Mouse (Mus musculus) liver, embryonic 13.5 days (tissue): Measurements from ENCODE around the gene Tmem223. TPM values are rescaled to one million over a fixed set of nuclear protein-coding genes. Genes with fewer than 3 reads are reported as not detected.
"Not testable (repeated sequence)": the region's sequence is repeated elsewhere in the genome, so short reads cannot be mapped to it uniquely, and the experiment has no call there.

Source experiments
- ATAC-seq: fragments of 200-750 bp; cut with Nextera tagmentation; 2 replicates; pipeline ENCODE4 v1.8.0; 2017; ENCODE audit warnings: low read depth, mild to moderate bottlenecking, moderate number of reproducible peaks, moderate library complexity
- DNase-seq: peaks from one replicate; pipeline ENCODE4 v3.0.0; 2022
- H3K27ac ChIP-seq: fragments of 300-500 bp; sonication (generic); 2 replicates; pipeline ENCODE4 v1.5.1; 2015; ENCODE audit warnings: moderate library complexity, mild to moderate bottlenecking, inconsistent platforms
- H3K27me3 ChIP-seq: fragments of 300-500 bp; sonication (generic); 2 replicates; pipeline ENCODE4 v1.6.1; 2015; ENCODE audit warnings: mild to moderate bottlenecking, inconsistent platforms
- H3K36me3 ChIP-seq: fragments of 300-500 bp; sonication (generic); 2 replicates; pipeline ENCODE4 v1.6.1; 2015; ENCODE audit warnings: mild to moderate bottlenecking, inconsistent platforms
- H3K4me1 ChIP-seq: fragments of 300-500 bp; sonication (generic); replicated peaks from 2 replicates; pipeline ENCODE4 v1.6.1; 2015; ENCODE audit warnings: inconsistent platforms
- H3K4me2 ChIP-seq: fragments of 300-500 bp; sonication (generic); 2 replicates; pipeline ENCODE4 v1.6.1; 2015; ENCODE audit warnings: inconsistent platforms, mild to moderate bottlenecking, moderate library complexity
- H3K4me3 ChIP-seq: fragments of 300-500 bp; sonication (generic); replicated peaks from 2 replicates; pipeline ENCODE4 v1.5.1; 2015; ENCODE audit warnings: mild to moderate bottlenecking, inconsistent platforms
- H3K9ac ChIP-seq: fragments of 300-500 bp; sonication (generic); 2 replicates; pipeline ENCODE4 v1.6.1; 2015; ENCODE audit warnings: mild to moderate bottlenecking, inconsistent platforms
- H3K9me3 ChIP-seq: fragments of 300-500 bp; sonication (generic); replicated peaks from 2 replicates; pipeline ENCODE4 v1.6.1; 2016; ENCODE audit warnings: inconsistent platforms
- WGBS: fragments of 180-500 bp; shearing (Covaris S2); methylation state at CpG from one replicate; pipeline ENCODE4 v1.1.7; 2015; ENCODE audit not compliant: insufficient replicate concordance; 5-methylcytosine and 5-hydroxymethylcytosine counted together
- polyA plus RNA-seq: library from polyadenylated mRNA; unstranded; fragments of >200 nt; fragmentation: Nextera tagmentation; extraction: Ambion mirVana; gene quantifications from 2 replicates; pipeline ENCODE4 v1.2.1, GENCODE M21; 2015

The Tmem223 gene
- polyA plus RNA-seq, 1 experiment from 2014 or later, result 74.2 TPM

DNA sequence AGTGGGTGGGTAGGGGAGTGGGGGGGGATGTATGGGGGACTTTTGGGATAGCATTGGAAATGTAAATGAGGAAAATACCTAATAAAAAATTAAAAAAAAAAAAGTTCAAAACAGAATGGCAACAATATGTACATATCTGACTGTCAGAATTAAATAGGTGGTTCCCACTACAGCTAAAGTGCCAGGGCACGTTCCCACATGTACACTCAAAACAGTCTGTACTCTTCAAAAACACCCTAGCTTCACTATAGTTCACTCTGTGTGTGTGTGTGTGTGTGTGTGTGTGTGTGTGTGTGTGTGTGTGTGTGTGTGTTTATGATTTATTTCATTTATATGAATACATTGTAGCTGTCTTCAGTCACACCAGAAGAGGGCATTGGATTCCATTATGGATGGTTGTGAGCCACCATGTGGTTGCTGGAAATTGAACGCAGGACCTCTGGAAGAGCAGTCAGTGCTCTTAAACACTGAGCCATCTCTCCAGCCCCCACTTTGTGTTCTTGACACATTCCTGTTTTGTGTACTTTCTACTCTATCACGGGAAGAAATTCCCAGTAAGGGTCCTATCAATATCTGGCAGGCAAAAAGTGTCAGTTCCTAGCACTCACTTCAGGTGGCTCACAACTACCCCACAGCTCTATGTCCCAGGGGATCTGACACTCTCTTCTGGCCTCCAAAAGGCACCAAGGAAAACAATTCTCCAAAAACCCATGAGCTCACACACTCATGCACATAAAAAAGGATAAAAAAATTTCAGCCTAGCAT is 42.3 kb upstream of the Tmem223 start:
- H3K36me3 ChIP-seq, result peaks cover 32% of the 10 kb centered on the region
- H3K4me1 ChIP-seq, result peaks cover 27% of the 10 kb centered on the region
- DNase-seq, H3K9ac ChIP-seq, H3K4me3 ChIP-seq, H3K9me3 ChIP-seq, ATAC-seq, H3K27me3 ChIP-seq, H3K4me2 ChIP-seq: not testable (repeated sequence)
- 46% methylated on average over 3 of the region's 3 CpGs for WGBS
- H3K27ac ChIP-seq, result 0 out of 2 replicates have a peak overlapping the region, but pooled peaks have one; percentile 18

DNA sequence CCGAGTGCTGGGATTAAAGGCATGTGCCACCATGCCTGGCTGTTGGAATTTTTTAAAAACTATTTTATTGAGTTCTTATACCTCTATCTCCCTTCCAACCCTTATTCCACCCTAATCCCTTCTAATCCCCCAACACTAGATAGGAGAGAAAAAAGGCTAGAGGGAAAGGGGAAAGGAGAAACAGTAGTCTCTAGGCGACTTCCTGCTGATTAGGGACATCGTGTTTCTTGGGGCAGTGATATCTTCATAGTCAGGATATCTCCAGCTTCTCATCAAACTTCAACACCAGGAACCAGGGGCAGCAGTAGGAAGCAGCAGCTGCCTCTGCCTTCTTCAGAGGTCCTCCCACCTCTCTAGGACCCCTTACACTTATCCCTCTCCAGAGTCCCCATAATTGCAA is 36.5 kb upstream of the Tmem223 start:
- 33% methylated on average over 3 of the region's 3 CpGs for WGBS
- Histone ChIP-seq H3K4me2 (no peak overlapping the region), H3K27ac (no peak overlapping the region)

DNA sequence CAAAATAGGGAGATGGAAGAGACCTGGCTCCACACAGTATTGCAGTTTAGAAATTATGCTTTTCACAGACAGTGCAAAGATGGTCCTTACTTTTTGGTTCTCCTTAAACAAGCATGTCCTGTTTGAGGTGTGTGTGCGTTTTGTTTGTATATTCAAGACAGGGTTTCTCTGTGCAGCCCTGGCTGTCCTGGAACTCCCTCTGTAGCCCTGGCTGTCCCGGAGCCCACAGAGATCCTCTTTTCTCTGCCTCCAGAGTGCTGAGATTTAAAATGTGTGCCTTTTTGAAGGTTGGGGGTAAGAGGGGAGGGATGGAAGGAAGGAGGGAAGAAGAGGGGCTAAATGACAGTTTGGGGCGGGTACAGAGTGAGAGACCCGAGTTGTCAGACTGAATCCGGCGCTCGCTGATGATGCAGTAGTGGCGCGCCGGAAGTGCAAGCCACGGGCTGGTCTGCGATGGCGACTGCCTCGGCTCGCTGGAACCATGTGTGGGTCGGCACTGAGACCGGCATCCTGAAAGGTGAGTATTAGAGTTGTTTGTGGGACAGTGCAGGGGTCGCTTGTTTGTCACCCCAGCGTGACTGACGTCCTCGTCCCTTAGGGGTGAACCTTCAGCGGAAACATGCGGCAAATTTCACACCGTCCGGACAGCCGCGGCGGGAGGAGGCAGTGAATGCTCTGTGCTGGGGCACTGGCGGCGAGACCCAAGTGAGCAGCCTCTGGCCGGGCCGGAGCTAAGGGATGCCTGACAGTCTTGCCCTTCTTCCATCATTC is 35.2 kb upstream of the Tmem223 start, which contains the start of gene Wdr74:
Gene Wdr74, plus strand, starts transcription at position 439 of the 771 bp plus-strand sequence.
- DNase-seq, result peak; percentile 80
- Histone ChIP-seq H3K36me3 (peaks cover 36% of the 10 kb centered on the region), H3K4me2 (peak within 1 kb of the TSS; percentile 92), H3K4me3 (peak within 1 kb of the TSS; percentile 93), H3K27ac (peak within 1 kb of the TSS; percentile 80), H3K9ac (peak within 1 kb of the TSS; percentile 85), H3K27me3 (peaks cover 3% of the 10 kb centered on the region; the same call in 1 of the 2 replicates), H3K9me3 (no peaks in the 10 kb centered on the region), H3K4me1 (peaks cover 37% of the 10 kb centered on the region)
- WGBS, result under 1% methylated on average over 32 of the region's 32 CpGs
- ATAC-seq, result peak; percentile 88

More for the DNA sequence above, 36.5 kb upstream of the Tmem223 start:
- DNase-seq (no peak), ATAC-seq (no peak)
- Histone ChIP-seq H3K36me3 (peaks cover 24% of the 10 kb centered on the region), H3K4me1 (peaks cover 27% of the 10 kb centered on the region), H3K9ac (no peak overlapping the region; the same call in 1 of the 2 replicates), H3K9me3 (no peaks in the 10 kb centered on the region), H3K27me3 (peaks cover 3% of the 10 kb centered on the region; the same call in 1 of the 2 replicates), H3K4me3 (no peak overlapping the region)

DNA sequence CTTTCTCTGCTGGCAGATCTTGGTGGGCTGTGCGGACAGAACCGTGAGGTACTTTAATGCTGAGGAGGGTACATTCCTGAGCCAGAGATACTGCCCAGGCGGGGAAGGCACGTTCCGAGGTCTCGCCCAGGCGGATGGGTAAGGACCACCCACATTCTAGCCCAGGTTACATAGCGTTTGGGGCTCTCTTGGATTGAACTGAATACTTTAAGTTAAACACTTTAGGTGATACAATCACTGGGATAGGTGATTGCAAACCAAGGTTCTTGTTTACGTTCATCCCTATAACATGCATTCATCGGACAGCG is 34.7 kb upstream of the Tmem223 start:
- peak overlapping the region; percentile 92 for H3K4me2 ChIP-seq
- H3K4me3 ChIP-seq, result peak overlapping the region; percentile 93
- DNase-seq (no peak), ATAC-seq (peak; percentile 47)
- no peaks in the 10 kb centered on the region for H3K9me3 ChIP-seq
- H3K27ac ChIP-seq, result peak overlapping the region; percentile 80
- H3K9ac ChIP-seq, result peak overlapping the region; percentile 85
- H3K27me3 ChIP-seq, result peaks cover 3% of the 10 kb centered on the region; the same call in 1 of the 2 replicates
- 1% methylated on average over 11 of the region's 11 CpGs for WGBS
- peaks cover 40% of the 10 kb centered on the region for H3K36me3 ChIP-seq
- H3K4me1 ChIP-seq, result peaks cover 43% of the 10 kb centered on the region

DNA sequence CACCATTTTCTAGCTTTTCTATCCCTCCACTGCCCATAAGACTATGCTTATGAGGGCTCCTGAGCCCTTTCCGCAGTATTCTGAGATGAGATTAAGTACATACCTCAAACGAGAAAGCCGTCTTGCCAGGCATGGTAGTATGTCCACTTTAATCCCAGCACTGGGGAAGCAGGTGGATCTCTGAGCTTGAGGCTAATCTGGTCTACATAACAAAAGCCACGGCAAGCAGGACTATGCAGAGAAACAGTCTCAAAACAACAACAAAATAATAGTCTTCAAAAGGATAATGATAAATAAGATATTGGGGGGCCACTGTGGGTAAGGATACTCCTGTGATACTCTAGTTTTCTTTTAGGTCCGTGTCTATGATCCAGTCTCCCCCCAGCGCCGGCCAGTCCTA is 31.9 kb upstream of the Tmem223 start:
- ATAC-seq (no peak), DNase-seq (no peak)
- Histone ChIP-seq H3K4me1 (peaks cover 60% of the 10 kb centered on the region), H3K27ac (no peak overlapping the region), H3K4me3 (no peak overlapping the region), H3K27me3 (no peaks in the 10 kb centered on the region), H3K9ac (no peak overlapping the region), H3K36me3 (peaks cover 53% of the 10 kb centered on the region), H3K9me3 (no peaks in the 10 kb centered on the region), H3K4me2 (no peak overlapping the region)
- WGBS, result 82% methylated on average over 7 of the region's 7 CpGs

DNA sequence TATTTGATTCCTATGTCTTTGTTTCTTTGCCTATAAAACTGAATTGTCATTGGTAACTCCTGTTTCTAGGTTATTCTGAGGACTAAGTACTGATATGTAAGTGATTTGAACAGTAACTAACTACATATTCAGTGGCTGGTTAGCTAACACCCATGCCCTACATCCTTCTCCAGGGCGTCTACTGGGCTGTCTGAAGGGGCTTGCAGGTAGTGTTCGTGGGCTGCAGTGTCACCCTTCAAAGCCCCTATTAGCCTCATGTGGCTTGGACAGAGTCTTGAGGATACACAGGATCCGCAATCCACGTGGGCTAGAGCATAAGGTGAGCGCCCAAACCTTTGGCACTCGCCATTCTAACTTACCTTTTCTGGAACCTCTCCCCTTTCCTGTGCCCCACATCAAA is 31.1 kb upstream of the Tmem223 start:
- WGBS, result 80% methylated on average over 6 of the region's 6 CpGs

DNA sequence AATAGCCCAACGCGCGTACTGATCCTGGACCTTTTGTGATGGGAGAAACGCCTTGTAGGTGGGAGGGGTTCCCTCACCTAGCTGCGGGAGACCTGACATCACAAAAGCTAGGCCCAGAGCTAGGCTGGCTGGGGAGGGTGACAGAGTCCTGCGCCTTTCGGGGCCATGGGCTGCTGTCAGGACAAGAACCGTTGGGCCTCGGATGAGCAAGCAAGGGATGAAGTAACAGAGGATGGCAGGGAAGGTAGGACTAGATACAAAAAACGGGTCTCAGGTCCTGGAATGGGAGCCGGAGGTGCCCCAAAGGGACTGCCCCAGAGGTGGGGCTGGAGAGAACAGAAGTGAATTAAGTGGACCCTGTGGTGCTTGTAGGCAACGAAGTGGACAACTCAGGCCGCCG is 30.2 kb upstream of the Tmem223 start, which contains the start of gene 1700092M07Rik:
Gene 1700092M07Rik, plus strand, starts transcription at position 116 of the 400 bp plus-strand sequence.
- H3K4me2 ChIP-seq, result peak within 1 kb of the TSS; percentile 84
- H3K27me3 ChIP-seq, result no peaks in the 10 kb centered on the region
- peak within 1 kb of the TSS; percentile 72 for H3K4me3 ChIP-seq
- H3K9me3 ChIP-seq, result no peaks in the 10 kb centered on the region
- ATAC-seq, result no peak
- no peak for DNase-seq
- H3K36me3 ChIP-seq, result peaks cover 69% of the 10 kb centered on the region
- peak within 1 kb of the TSS; percentile 84 for H3K9ac ChIP-seq
- peak within 1 kb of the TSS; percentile 89 for H3K27ac ChIP-seq
- peaks cover 50% of the 10 kb centered on the region for H3K4me1 ChIP-seq
- 74% methylated on average over 14 of the region's 14 CpGs for WGBS

More for the DNA sequence above, 31.1 kb upstream of the Tmem223 start:
- Histone ChIP-seq H3K36me3 (peaks cover 59% of the 10 kb centered on the region), H3K27me3 (no peaks in the 10 kb centered on the region), H3K9ac (no peak overlapping the region), H3K4me2 (no peak overlapping the region), H3K27ac (no peak overlapping the region), H3K4me1 (peaks cover 57% of the 10 kb centered on the region), H3K9me3 (no peaks in the 10 kb centered on the region), H3K4me3 (no peak overlapping the region)
- ATAC-seq, result no peak
- DNase-seq, result no peak

DNA sequence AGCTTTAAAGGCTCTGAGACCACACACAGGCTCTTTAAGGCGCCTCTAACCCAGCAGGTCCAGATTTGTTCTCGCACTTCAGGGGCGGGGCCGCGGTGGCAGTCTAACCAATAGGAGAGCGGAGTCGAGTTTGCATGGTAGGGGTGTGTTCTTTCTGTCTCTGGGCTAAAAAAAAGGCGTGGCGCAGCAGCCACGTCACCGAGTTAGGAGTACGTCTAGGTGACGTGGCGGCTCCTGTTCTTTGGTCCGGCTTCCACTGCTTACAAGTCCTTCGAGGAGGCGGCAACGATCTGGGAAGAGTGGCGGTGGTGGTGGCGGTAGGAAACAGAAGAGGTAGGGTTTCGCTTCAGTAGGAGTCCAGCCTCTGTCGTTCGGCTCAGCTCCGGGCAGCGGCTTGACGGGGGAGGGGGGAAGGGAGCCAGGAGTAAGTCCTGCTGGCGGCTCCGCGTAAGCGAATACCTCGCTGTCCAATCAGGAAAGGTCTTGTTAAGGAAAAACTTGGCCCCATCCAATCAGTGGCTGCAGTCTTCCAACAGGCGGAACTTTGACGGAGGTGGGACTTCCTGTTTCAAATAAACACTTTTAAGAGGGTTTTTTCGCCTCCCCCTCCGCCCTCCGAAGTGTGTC is 29.4 kb upstream of the Tmem223 start, which contains the start of gene Stx5a:
Gene Stx5a, plus strand, starts transcription at position 171 of the 627 bp plus-strand sequence.
- Histone ChIP-seq H3K4me1 (peaks cover 46% of the 10 kb centered on the region), H3K9ac (peak within 1 kb of the TSS; percentile 84), H3K4me3 (peak within 1 kb of the TSS; percentile 72), H3K9me3 (no peaks in the 10 kb centered on the region), H3K36me3 (peaks cover 77% of the 10 kb centered on the region), H3K27ac (peak within 1 kb of the TSS; percentile 89), H3K27me3 (no peaks in the 10 kb centered on the region), H3K4me2 (peak within 1 kb of the TSS; percentile 84)
- peak; percentile 95 for DNase-seq
- ATAC-seq, result peak; percentile 96
- WGBS, result under 1% methylated on average over 36 of the region's 36 CpGs

DNA sequence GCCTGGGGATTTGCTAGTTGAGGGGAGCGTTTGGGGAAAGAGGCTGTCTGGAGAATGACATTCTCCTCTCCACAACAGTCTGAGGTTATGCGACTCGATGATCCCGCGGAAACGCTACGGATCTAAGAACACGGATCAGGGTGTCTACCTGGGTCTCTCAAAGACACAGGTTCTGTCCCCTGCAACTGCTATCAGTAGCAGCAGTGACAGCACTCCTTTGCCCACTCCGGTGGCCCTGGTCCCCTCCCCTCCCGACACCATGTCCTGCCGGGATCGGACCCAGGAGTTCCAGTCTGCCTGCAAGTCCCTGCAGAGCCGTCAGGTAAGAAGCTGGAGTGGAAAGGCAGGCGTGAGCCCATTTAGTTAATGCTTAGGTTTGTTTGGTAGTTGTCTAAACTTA is 28.6 kb upstream of the Tmem223 start:
- peak overlapping the region; percentile 84 for H3K9ac ChIP-seq
- no peaks in the 10 kb centered on the region for H3K9me3 ChIP-seq
- peak overlapping the region; percentile 89 for H3K27ac ChIP-seq
- no peak for ATAC-seq
- no peaks in the 10 kb centered on the region for H3K27me3 ChIP-seq
- peaks cover 82% of the 10 kb centered on the region for H3K36me3 ChIP-seq
- peak overlapping the region; percentile 84 for H3K4me2 ChIP-seq
- H3K4me1 ChIP-seq, result peaks cover 39% of the 10 kb centered on the region
- WGBS, result 8% methylated on average over 14 of the region's 14 CpGs
- no peak for DNase-seq
- peak overlapping the region; percentile 72 for H3K4me3 ChIP-seq

DNA sequence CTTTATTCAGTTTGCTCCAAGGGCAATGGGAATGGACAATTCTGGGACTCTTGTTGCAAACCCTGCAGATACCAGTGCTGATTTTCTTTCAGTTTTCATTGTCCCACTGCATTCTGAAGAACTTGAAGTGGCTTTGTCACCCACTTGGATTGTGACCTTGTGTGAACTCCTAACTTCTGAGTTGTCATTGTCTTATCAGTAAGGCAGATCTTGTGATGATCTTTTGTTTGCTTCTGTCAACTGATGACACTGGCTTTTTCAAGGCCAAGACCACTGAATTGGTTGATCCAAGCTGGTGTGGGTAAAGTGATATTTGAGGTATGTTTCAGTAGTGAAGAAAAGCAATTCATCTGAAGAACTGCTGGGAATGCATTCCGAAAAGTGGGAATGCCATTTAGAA is 25.4 kb upstream of the Tmem223 start:
- H3K4me1 ChIP-seq, result peaks cover 25% of the 10 kb centered on the region
- ATAC-seq (no peak), DNase-seq (no peak)
- no peak overlapping the region for H3K4me3 ChIP-seq
- H3K9me3 ChIP-seq, result no peaks in the 10 kb centered on the region
- H3K27me3 ChIP-seq, result no peaks in the 10 kb centered on the region
- WGBS, result 81% methylated on average over 1 of the region's 1 CpGs
- H3K36me3 ChIP-seq, result peaks cover 82% of the 10 kb centered on the region
- no peak overlapping the region for H3K4me2 ChIP-seq
- H3K9ac ChIP-seq, result no peak overlapping the region; the same call in 1 of the 2 replicates
- H3K27ac ChIP-seq, result no peak overlapping the region

DNA sequence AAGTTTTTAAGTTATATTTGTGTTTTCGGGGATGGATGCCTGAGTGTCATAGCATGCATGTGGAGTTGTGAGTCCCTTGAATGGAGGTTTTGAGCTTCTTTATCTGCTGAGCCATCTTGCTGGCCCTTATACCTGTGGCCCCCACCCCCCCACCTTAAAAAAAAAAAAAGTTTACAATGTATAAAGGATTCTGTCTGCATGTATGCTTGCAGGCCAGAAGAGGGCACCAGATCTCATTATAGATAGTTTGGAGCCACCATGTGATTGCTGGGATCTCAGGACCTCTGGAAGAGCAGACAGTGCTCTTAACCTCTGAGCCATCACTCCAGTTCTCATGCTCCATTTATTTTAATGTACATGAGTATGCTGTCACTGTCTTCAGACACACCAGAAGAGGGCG is 23.4 kb upstream of the Tmem223 start:
- Histone ChIP-seq H3K27me3 (no peaks in the 10 kb centered on the region), H3K4me2 (no peak overlapping the region), H3K9ac (no peak overlapping the region), H3K36me3 (peaks cover 94% of the 10 kb centered on the region), H3K9me3 (no peaks in the 10 kb centered on the region), H3K4me1 (peaks cover 15% of the 10 kb centered on the region), H3K4me3 (no peak overlapping the region), H3K27ac (no peak overlapping the region; the same call in 1 of the 2 replicates)
- no peak for ATAC-seq
- no peak for DNase-seq
- WGBS, result 64% methylated on average over 2 of the region's 2 CpGs
